Mouse (Mus musculus): ENCODE measurements around the gene Cdhr3.

Gene Cdhr3

DNA sequence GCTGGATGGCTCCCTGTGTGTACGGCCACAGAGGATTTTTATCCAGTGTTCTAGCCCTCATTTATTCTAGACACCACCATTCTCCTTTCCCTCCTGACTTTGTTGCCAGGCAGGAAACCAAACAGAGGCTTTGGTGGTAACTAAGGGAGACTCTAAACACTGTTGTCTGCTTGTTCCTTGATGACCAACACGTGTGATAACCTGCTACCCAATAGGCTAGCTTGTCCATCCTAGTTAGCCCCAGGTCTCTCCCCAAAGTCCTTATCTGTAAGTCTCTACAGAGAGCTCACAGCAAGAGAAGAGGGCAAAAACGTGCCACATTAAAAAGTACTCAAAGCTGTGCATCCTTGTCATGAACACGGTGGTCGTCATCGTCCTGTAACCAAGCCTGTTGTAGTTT lies at the start of gene Cdhr3:
Gene Cdhr3 (minus strand): TSS at position 101 of the 400 bp plus-strand sequence.
- no peak for DNase-seq (ENCODE audit: low read depth, low spot score)

DNA sequence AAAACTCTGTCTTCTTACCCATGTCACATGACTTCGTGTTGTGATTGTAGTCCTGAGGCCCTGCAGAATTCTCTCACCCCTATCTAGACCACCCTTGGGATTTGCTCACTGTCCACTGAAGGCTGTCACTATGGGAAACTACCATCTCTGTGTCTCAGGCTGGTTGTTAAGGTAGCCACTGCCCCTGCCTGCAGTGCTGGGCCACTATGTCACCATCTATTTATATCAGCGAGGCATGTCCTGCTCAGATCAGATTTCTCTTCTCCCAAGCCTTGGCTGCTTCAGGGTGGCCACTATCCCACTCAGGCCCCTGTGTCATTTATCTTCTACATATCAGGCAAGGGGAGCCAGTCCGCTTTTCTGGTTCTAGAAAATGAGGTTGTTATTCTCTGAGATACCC lies 46.4 kb upstream of the Cdhr3 start:
- DNase-seq (ENCODE audit: low read depth, low spot score): no peak

- DNase-seq (ENCODE audit: low read depth, low spot score): no peak
These were observed 45.2 kb upstream of the Cdhr3 start for GRCm38 (mm10) chr12:33137857-33138256.

DNA sequence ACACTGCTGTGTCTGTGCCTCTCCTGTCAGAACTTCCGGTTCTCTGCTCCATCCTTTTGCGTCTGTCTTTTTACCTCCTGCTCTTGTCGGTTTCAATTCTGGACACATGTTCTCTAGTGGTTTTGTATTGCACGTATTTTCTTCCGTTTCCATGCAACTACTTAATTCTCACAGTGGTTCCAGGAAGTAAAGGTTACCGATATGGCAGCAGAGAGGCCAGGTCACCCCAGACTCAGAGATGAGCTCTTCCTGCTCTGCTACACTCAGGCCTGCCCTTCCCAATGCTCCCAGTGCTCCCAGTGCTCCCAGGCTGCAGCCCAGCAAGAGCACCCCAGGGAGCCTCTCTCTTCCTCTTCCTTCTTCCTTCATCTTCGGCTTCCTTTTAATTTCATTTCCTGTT lies 39.1 kb upstream of the Cdhr3 start:
- DNase-seq (ENCODE audit: low read depth, low spot score): no peak

DNA sequence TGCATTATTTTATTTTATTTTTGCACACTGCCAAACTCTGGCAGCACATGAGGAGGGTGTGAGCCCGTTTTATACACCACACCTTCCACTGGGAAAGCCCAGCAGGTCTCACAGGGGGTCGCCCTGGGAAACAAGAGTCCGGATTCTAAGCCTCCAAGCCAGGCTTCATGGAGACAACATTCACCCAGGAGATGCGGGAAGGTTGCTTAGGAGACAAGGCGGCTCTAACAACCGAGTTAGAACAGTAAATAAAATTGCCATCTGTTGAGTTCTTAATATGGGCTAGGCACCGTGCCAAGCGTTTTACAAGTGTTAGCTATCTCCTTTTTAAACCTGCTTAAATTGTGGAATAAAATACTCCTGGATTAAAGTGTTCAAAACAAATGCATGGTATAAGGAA lies 37.7 kb upstream of the Cdhr3 start:
- DNase-seq (ENCODE audit: low read depth, low spot score): no peak

DNA sequence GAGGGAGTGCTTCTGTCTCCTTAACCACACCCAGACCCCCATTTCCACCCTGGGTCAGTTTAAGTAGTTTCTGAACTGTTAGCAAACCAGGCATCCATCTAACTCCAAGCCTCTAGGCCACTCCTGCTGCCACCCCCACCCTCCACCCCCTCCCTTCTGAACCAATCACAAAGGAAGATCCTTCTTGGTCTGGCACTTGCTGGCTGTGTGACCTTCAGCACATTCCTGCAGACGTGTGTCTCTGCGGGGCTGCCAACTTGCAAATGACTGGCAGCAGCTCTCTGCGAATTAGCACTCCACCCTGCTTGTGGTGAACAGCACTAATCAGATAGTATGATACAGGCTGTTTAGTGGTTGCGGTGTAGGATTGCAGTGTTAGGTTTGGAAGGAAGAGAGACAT lies 36.7 kb upstream of the Cdhr3 start:
- no peak for DNase-seq (ENCODE audit: low read depth, low spot score)

DNA sequence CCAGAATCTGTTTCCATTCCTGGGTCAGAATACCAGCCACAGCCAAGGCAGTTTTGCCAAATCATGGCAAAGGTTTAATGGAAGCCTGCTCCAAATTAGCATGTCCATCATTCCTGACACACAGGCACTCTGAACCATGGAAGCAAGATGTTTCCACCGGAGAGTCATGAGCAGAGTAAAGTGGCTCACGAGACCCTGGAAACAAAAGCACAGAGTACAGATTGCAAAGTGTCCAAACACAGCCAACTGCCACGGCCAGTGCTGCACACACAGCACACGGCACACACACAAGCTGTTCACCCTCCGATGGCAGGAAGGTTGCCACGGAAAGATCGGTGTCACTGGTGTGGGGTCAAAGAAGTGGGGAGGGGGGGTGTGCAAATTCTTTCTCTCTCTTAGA lies 36.0 kb upstream of the Cdhr3 start:
- DNase-seq (ENCODE audit: low read depth, low spot score): no peak

DNA sequence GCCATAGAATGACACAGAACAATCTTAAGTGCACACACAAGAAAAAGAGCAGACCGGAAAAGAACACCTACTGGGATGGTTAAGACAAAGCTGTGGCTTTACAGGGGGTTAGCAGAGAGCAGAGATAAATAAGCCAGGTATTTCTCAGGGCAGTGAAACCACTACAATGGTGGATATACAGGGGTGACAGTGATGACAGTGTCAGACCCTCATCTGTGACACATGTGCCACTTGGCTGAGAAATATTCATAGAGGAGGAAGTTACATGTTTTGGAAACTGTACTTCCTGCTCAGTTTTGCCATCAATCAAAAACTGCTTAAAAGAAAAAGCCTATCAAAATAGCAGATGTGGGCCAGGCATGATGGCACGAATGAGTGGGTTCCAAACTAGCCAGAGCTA lies 35.4 kb upstream of the Cdhr3 start:
- no peak for DNase-seq (ENCODE audit: low read depth, low spot score)

GRCm38 (mm10) chr12:33126243-33126642 lies 33.6 kb upstream of the Cdhr3 start:
- no peak for DNase-seq (ENCODE audit: low read depth, low spot score)

GRCm38 (mm10) chr12:33125594-33126227 lies 33.0 kb upstream of the Cdhr3 start:
- no peak for DNase-seq (ENCODE audit: low read depth, low spot score)

- no peak for DNase-seq (ENCODE audit: low read depth, low spot score)
These were observed 26.1 kb upstream of the Cdhr3 start for GRCm38 (mm10) chr12:33118624-33119301.

DNA sequence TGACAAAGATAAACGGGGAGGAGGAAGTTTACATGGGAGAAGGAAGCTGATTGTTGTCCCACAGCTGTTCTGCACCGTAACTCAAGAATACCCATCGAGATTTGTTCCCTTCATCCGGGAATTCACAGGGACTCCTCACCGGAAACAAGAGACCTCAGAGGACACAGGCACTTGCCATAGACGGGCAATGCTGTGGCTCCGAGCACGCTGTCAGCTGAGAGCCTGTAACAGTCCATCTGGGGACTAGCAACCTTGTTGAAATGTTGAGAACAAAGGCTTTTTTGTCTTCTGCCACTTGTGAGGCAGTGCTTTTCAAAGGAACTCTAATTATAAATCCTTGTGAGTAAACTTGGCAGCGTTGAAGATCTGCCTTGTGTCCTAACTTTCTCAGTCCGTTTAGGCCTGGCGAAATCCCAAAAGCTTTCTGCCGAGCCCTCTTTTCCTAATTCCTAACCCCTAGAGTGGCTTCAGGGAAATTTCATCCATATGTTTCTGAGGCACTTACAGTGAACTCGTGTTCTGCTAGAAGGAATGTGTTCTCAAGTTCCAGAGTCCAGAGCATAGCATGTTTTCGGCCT lies 18.3 kb upstream of the Cdhr3 start:
- no peak for DNase-seq (ENCODE audit: low read depth, low spot score)

DNA sequence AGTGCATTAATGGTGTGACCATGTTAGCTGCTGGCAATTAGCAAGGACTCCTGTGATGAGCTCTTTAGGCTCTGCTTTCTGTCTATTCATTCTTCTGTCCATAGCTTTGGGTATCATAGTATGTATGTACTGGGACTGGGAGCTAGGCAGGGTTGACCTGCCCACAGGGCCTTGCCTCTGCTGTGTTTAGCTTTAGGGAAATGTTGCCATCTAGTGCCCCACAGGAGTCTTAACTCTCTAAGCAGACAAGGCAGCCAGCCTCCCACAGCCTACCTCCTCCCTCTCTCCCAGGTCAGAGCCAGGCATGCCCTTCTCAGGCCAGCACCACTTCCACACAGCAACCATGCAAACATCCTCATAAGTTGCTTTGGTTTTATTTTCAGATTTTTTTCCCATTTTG lies 16.9 kb upstream of the Cdhr3 start:
- DNase-seq (ENCODE audit: low read depth, low spot score): peak; percentile 25

DNA sequence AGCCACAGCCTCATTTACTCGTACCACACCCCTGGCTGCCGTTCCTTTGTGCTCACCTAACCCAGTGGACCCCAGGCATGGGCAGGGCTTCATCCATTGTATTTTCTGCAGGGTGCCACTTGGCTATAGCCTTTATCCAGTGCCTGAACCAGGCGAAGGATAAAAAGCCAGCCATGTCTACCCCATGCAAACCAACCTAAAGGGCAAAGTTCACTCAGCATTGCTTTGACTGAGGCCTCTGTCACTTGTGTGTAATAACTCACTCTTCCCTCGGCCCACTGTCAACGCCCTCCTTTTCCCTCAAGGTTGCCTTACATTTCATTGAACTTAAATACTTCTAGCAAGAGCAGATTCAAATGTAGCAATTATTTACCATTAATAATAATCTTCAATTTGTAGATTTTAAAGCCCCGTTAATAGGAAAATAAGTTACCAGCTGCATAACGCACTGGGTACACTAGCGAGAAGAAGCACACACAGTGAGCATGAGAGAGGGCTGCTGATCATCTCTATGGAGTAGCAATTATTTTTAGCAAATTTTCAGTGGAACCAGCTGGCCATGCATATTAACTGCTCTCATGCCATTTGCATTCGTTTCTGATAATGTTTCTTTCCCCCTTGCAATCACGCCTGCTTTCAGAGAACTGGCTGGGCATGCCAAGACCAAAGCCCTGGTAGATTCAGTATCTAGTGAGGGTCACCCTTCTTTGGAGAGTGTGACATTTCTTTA lies 13.9 kb upstream of the Cdhr3 start:
- no peak for DNase-seq (ENCODE audit: low read depth, low spot score)

GRCm38 (mm10) chr12:33105724-33106123 lies 13.0 kb upstream of the Cdhr3 start:
- DNase-seq (ENCODE audit: low read depth, low spot score): no peak

DNA sequence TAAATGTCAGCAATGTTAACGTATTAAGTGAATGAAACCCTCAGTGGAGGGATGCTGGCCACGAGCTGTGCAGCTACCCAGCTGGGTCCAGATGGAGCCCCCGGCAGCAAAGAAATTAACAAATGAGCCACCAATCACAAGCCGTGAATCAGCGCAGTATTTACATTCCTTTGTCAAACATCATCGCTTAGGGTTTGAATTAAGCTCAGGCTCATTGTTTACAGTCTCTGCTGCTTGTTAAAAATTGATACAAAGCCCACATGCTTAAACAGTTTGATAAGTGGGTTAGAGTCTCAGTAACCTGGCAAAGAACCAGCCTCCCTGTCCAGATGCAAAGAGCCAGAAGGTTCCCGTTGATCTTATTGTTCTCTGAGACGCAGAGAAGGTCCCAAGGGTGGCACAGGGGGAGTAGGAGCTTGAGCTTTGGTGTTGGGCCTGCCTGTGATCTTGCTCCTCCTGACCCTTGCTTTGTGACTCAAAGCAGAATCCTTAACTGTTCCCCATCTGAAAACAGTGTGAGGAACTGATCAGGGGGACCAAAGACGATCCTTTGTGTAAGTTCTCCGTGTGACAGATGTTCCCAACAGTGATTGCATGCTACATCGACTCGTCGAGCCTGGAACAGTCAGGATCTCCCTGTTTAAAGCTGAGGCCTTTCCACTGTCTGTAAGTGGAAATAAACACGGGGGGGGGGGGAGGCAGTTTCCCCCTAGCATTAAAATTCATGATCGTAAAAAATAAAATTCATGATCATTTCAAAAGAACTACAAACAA lies 9.9 kb upstream of the Cdhr3 start:
- no peak for DNase-seq (ENCODE audit: low read depth, low spot score)

DNA sequence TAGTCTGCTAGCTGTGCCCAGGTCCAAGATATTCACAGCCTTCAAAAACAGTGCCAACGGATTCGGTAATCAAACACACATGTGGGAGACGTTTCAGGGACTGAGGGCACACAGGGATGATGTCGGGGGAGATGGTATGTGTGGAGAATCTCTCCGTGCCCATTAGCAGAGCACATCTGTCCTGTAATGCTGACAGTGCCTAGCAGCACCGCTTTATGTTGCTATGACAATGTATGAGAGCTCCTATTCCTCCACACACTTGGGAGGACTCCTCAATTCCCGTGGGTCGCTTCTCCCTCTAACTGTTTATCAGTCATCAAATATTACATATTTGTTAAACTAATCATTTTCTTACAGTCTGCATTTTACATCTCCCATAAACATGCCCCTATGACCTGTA lies 9.0 kb upstream of the Cdhr3 start:
- no peak for DNase-seq (ENCODE audit: low read depth, low spot score)

DNA sequence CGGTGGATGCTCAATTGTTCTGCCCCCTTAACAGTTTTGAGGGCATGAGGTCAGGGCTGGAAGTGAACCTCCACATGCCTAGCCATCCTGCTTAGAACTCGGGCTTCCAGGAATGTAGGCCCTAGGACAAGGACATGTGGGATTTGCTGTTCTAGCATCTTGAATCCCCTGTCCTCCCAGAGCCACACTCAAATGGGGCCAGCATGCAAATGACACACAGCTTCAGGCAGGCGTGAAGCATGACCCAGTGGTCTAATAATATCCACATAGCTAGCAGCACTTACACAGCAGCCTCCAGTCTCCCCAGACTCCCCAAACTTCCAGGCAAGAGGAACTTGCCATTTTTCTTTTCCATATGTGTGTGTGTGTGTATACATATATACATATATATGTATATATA lies 3.3 kb upstream of the Cdhr3 start:
- no peak for DNase-seq (ENCODE audit: low read depth, low spot score)

GRCm38 (mm10) chr12:33092196-33092595 lies 479 bp downstream of the Cdhr3 start:
- no peak for DNase-seq (ENCODE audit: low read depth, low spot score)

DNA sequence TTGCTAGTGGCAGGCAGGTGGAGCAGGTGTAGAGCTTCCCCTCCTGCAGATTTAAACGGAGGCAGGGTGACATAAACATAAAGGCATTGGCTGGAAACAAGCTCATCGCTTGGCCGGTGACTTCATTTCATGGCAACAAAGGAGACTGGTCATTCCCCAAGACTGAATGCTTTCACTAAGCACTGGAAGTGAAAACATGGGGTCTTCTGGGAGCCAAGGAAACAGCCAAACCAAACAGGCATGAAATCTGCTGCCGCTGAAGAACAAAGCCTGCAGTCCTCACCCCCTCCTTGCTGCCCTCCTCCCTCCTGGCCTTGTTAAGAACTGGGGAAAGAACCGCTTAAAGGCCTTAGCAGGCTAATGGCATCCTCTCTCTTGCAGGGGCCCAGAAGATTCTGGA lies 6.5 kb downstream of the Cdhr3 start:
- no peak for DNase-seq (ENCODE audit: low read depth, low spot score)

DNA sequence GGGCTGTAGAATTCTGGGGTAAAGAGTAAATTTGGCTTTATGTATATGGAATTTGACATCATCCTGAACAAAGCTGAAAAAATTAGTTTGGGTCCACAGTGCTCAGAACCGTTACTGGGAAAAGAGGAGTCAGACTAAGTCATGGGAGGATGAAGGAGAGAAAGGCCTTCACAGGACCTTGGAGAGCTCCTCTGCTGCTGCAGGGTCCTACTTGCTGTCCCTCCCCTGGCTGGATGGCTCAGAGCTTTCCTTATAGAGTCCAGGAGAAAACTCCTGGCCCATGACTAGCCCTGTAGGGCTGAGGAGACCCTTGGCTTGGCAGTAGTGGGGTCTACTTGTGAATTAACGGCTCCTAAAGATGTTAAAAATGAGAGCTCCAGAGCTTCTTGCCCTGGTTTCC lies 8.0 kb downstream of the Cdhr3 start:
- DNase-seq (ENCODE audit: low read depth, low spot score): no peak

GRCm38 (mm10) chr12:33083362-33083761 lies 9.3 kb downstream of the Cdhr3 start:
- DNase-seq (ENCODE audit: low read depth, low spot score): no peak

Data from retina, adult 2 months (tissue).